Mouse (Mus musculus) thymus, adult 2 months (tissue): ENCODE measurements around the gene Cry2. TPM values are rescaled to one million over a fixed set of nuclear protein-coding genes. Genes with fewer than 3 reads are reported as not detected.

Experiments
- DNase-seq: peaks from one replicate; pipeline ENCODE4 v3.0.0; 2021
- H3K27ac ChIP-seq: fragments of 200-500 bp; 2 replicates; pipeline ENCODE4 v1.5.1; 2012; ENCODE audit warnings: low read length, control low read depth; ENCODE audit not compliant: control insufficient read depth, insufficient read depth
- H3K27me3 ChIP-seq: fragments of 200-500 bp; 2 replicates; pipeline ENCODE4 v1.6.1; 2012; ENCODE audit warnings: mild to moderate bottlenecking, low read length, moderate library complexity, mixed read lengths; ENCODE audit not compliant: control insufficient read depth, insufficient read depth
- H3K36me3 ChIP-seq: fragments of 200-500 bp; 2 replicates; pipeline ENCODE4 v1.6.1; 2012; ENCODE audit warnings: mild to moderate bottlenecking, low read length, moderate library complexity; ENCODE audit not compliant: control insufficient read depth, insufficient read depth
- H3K4me1 ChIP-seq: fragments of 200-500 bp; replicated peaks from 2 replicates; pipeline ENCODE4 v1.6.1; 2012; ENCODE audit warnings: low read length; ENCODE audit not compliant: control insufficient read depth, insufficient read depth
- H3K4me3 ChIP-seq: fragments of 200-500 bp; 2 replicates; pipeline ENCODE4 v1.5.1; 2012; ENCODE audit warnings: mild to moderate bottlenecking, low read length, control low read depth, moderate library complexity; ENCODE audit not compliant: control insufficient read depth, insufficient read depth
- CTCF ChIP-seq: fragments of 200-500 bp; IDR thresholded peaks from 2 replicates; pipeline ENCODE4 v1.5.1; 2012; ENCODE audit warnings: mild to moderate bottlenecking, control low read depth, low read length, moderate library complexity, borderline replicate concordance; ENCODE audit not compliant: control insufficient read depth, poor library complexity, insufficient read depth; ENCODE audit errors: extremely low read depth
- POLR2A ChIP-seq: fragments of 200-500 bp; IDR thresholded peaks from 2 replicates; pipeline ENCODE4 v1.6.1; 2012; ENCODE audit warnings: mild to moderate bottlenecking, low read length, control low read depth, moderate library complexity; ENCODE audit not compliant: control insufficient read depth, poor library complexity, insufficient read depth; ENCODE audit errors: extremely low read depth
- WGBS: fragments of 180-500 bp; shearing (Covaris S2); methylation state at CpG from one replicate; pipeline ENCODE4 v1.1.7; 2018; 5-methylcytosine and 5-hydroxymethylcytosine counted together
- polyA plus RNA-seq: library from polyadenylated mRNA; depleted of rRNA; stranded (reverse); fragments of >200 nt; gene quantifications from 2 replicates; pipeline ENCODE4 v1.2.3, GENCODE M21; 2012

Cry2 gene
- polyA plus RNA-seq, 1 experiment: 16.2 TPM

GRCm38 (mm10) chr2:92458481-92458880, 24.6 kb upstream of the Cry2 start:
- TF ChIP-seq POLR2A (no peak), CTCF (no peak)
- Histone ChIP-seq H3K4me1 (peaks cover 37% of the 10 kb centered on the region), H3K36me3 (peaks cover 11% of the 10 kb centered on the region), H3K27me3 (no peaks in the 10 kb centered on the region), H3K27ac (no peak overlapping the region), H3K4me3 (peak overlapping the region; percentile 71)
- 19% methylated on average over 13 of the region's 13 CpGs for WGBS
- DNase-seq: no peak

- Histone ChIP-seq H3K4me3 (peak overlapping the region; percentile 7), H3K36me3 (peaks cover 21% of the 10 kb centered on the region), H3K27me3 (no peaks in the 10 kb centered on the region), H3K4me1 (peaks cover 37% of the 10 kb centered on the region), H3K27ac (peak overlapping the region; percentile 14; the same call in 1 of the 2 replicates)
- WGBS: 39% methylated on average over 8 of the region's 8 CpGs
- TF ChIP-seq POLR2A (no peak), CTCF (peak; percentile 36; the same call in 1 of the 2 replicates)
- no peak for DNase-seq
Observed at GRCm38 (mm10) chr2:92456970-92457530, 23.2 kb upstream of the Cry2 start.

GRCm38 (mm10) chr2:92455704-92456103, 21.9 kb upstream of the Cry2 start:
- WGBS: 4% methylated on average over 3 of the region's 3 CpGs
- peak overlapping the region; percentile 50; the same call in 1 of the 2 replicates for H3K27ac ChIP-seq
- H3K27me3 ChIP-seq: no peaks in the 10 kb centered on the region
- DNase-seq: no peak
- H3K36me3 ChIP-seq: peaks cover 21% of the 10 kb centered on the region
- TF ChIP-seq POLR2A (no peak), CTCF (no peak)
- H3K4me1 ChIP-seq: peaks cover 37% of the 10 kb centered on the region
- H3K4me3 ChIP-seq: no peak overlapping the region

- Histone ChIP-seq H3K4me3 (no peak overlapping the region), H3K27me3 (no peaks in the 10 kb centered on the region), H3K4me1 (peaks cover 30% of the 10 kb centered on the region), H3K36me3 (peaks cover 21% of the 10 kb centered on the region), H3K27ac (no peak overlapping the region)
- DNase-seq: no peak
- 97% methylated on average over 11 of the region's 11 CpGs for WGBS
- TF ChIP-seq POLR2A (no peak), CTCF (no peak)
Observed at GRCm38 (mm10) chr2:92454166-92454565, 20.3 kb upstream of the Cry2 start.

- Histone ChIP-seq H3K27me3 (no peaks in the 10 kb centered on the region), H3K4me3 (no peak overlapping the region), H3K4me1 (peaks cover 11% of the 10 kb centered on the region), H3K27ac (no peak overlapping the region), H3K36me3 (peaks cover 21% of the 10 kb centered on the region)
- WGBS: 98% methylated on average over 3 of the region's 3 CpGs
- no peak for DNase-seq
- TF ChIP-seq CTCF: no peak
- TF ChIP-seq POLR2A: no peak
Observed at GRCm38 (mm10) chr2:92451126-92451525, 17.3 kb upstream of the Cry2 start.

- no peak for DNase-seq
- Histone ChIP-seq H3K4me1 (peaks cover 17% of the 10 kb centered on the region), H3K4me3 (no peak overlapping the region), H3K36me3 (no peaks in the 10 kb centered on the region), H3K27ac (no peak overlapping the region), H3K27me3 (no peaks in the 10 kb centered on the region)
- TF ChIP-seq POLR2A (no peak), CTCF (no peak)
- 89% methylated on average over 7 of the region's 7 CpGs for WGBS
Observed at GRCm38 (mm10) chr2:92447121-92447740, 13.4 kb upstream of the Cry2 start.
